Mouse (Mus musculus): ENCODE results near the gene Chrnb2.

The Chrnb2 gene

GRCm38 (mm10) chr3:89703596-89703995, 60.8 kb downstream of the Chrnb2 start:
- DNase-seq = no peak

- no peak for DNase-seq
Observed at GRCm38 (mm10) chr3:89700461-89700860, 64.0 kb downstream of the Chrnb2 start.

GRCm38 (mm10) chr3:89698958-89699357, 65.5 kb downstream of the Chrnb2 start:
- no peak for DNase-seq

Data from right cerebral cortex, adult 18-20 months (tissue).